Mouse (Mus musculus): ENCODE measurements around the gene Pcnx. TPM values are rescaled to one million over a fixed set of nuclear protein-coding genes. Genes with fewer than 3 reads are reported as not detected.
A peak's percentile ranks its signal among the peaks of the same experiment; 100 is the strongest.
"Not testable (repeated sequence)": the region's sequence is repeated elsewhere in the genome, so short reads cannot be mapped to it uniquely, and the experiment has no call there.

Gene Pcnx
- polyA plus RNA-seq, 1 experiment from 2014 or later, result 9.6 TPM

DNA sequence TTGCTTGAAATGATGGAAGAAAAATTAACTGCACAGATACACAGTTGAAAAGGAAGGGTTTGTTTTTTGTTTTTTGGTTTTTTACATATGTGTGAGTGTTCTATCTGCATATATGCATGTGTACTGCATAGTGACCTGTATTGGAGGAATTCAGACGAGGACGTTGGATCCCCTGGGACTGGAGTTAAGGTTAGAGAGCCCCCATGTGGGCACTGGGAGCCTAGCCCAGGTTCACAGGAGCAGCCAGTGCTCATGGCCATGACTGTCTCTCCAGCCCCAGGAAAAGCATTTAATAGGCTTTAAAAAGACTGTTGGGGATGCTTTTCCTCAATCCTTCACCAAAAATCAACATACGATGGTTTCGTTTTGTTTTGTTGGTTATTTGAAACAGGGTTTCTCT, 117.5 kb downstream of the Pcnx start:
- no peaks in the 10 kb centered on the region for H3K27me3 ChIP-seq (replicated peaks; ENCODE audit: control insufficient read depth, insufficient read depth, low read length)
- no peaks in the 10 kb centered on the region for H3K4me1 ChIP-seq (ENCODE audit: control insufficient read depth, insufficient read depth, low read length)
- DNase-seq (ENCODE audit: low spot score) (no peak), ATAC-seq (no peak)
- no peaks in the 10 kb centered on the region for H3K9me3 ChIP-seq (replicated peaks; ENCODE audit: control insufficient read depth, low read length)
- 73% methylated on average over 4 of the region's 4 CpGs for WGBS
- no peak overlapping the region for H3K27ac ChIP-seq (ENCODE audit: low read depth, low read length)
- no peak overlapping the region for H3K9ac ChIP-seq (ENCODE audit: low read length)
- H3K36me3 ChIP-seq (ENCODE audit: control insufficient read depth, insufficient read depth, low read length), result peaks cover 81% of the 10 kb centered on the region
- no peak overlapping the region for H3K4me2 ChIP-seq (ENCODE audit: low read length)
- no peak overlapping the region for H3K4me3 ChIP-seq (ENCODE audit: low read depth, low read length)

- Histone ChIP-seq H3K4me1 (ENCODE audit: control insufficient read depth, insufficient read depth, low read length) (no peaks in the 10 kb centered on the region), H3K4me2 (ENCODE audit: low read length) (no peak overlapping the region), H3K27ac (ENCODE audit: low read depth, low read length) (no peak overlapping the region), H3K36me3 (ENCODE audit: control insufficient read depth, insufficient read depth, low read length) (peaks cover 83% of the 10 kb centered on the region), H3K4me3 (ENCODE audit: low read depth, low read length) (no peak overlapping the region), H3K9me3 (replicated peaks; ENCODE audit: control insufficient read depth, low read length) (no peaks in the 10 kb centered on the region), H3K27me3 (replicated peaks; ENCODE audit: control insufficient read depth, insufficient read depth, low read length) (no peaks in the 10 kb centered on the region), H3K9ac (ENCODE audit: low read length) (no peak overlapping the region)
- ATAC-seq (no peak), DNase-seq (ENCODE audit: low spot score) (no peak)
- 91% methylated on average over 2 of the region's 2 CpGs for WGBS
Measured at GRCm38 (mm10) chr12:81979312-81979711, 119.5 kb downstream of the Pcnx start.

DNA sequence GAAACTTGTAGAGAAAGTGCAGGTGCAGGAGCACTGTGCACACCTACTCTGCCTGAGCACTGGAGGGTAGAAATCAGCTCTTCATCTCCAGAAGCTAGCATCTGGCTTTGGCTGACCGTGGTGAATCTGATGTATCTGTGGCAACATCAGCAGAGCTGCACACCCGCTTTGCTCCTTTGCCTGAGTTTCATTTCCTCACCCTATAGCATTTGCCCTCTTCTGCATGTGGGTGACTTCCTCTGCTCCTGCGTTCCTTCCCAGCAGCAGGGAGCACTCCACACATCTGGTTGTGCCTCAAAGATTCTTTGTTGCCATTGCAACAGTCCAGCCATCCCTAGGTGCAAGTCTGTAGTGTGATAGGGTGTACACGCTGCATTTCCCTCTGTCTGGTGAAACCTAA, 132.3 kb downstream of the Pcnx start:
- Histone ChIP-seq H3K27me3 (replicated peaks; ENCODE audit: control insufficient read depth, insufficient read depth, low read length) (no peaks in the 10 kb centered on the region), H3K4me1 (ENCODE audit: control insufficient read depth, insufficient read depth, low read length) (no peaks in the 10 kb centered on the region), H3K9ac (ENCODE audit: low read length) (no peak overlapping the region), H3K36me3 (ENCODE audit: control insufficient read depth, insufficient read depth, low read length) (peaks cover 76% of the 10 kb centered on the region), H3K4me3 (ENCODE audit: low read depth, low read length) (no peak overlapping the region), H3K4me2 (ENCODE audit: low read length) (no peak overlapping the region), H3K27ac (ENCODE audit: low read depth, low read length) (no peak overlapping the region), H3K9me3 (replicated peaks; ENCODE audit: control insufficient read depth, low read length) (no peaks in the 10 kb centered on the region)
- 90% methylated on average over 4 of the region's 4 CpGs for WGBS
- ATAC-seq, result no peak
- DNase-seq (ENCODE audit: low spot score), result no peak

- H3K27ac ChIP-seq (ENCODE audit: low read depth, low read length), result no peak overlapping the region
- ATAC-seq, result no peak
- WGBS, result 96% methylated on average over 6 of the region's 6 CpGs
- H3K4me1 ChIP-seq (ENCODE audit: control insufficient read depth, insufficient read depth, low read length), result no peaks in the 10 kb centered on the region
- H3K9me3 ChIP-seq (replicated peaks; ENCODE audit: control insufficient read depth, low read length), result no peaks in the 10 kb centered on the region
- no peaks in the 10 kb centered on the region for H3K27me3 ChIP-seq (replicated peaks; ENCODE audit: control insufficient read depth, insufficient read depth, low read length)
- no peak overlapping the region for H3K9ac ChIP-seq (ENCODE audit: low read length)
- no peak overlapping the region for H3K4me3 ChIP-seq (ENCODE audit: low read depth, low read length)
- H3K36me3 ChIP-seq (ENCODE audit: control insufficient read depth, insufficient read depth, low read length), result peaks cover 71% of the 10 kb centered on the region
- DNase-seq (ENCODE audit: low spot score), result no peak
- H3K4me2 ChIP-seq (ENCODE audit: low read length), result no peak overlapping the region
Measured at GRCm38 (mm10) chr12:81992996-81993395, 133.2 kb downstream of the Pcnx start.

DNA sequence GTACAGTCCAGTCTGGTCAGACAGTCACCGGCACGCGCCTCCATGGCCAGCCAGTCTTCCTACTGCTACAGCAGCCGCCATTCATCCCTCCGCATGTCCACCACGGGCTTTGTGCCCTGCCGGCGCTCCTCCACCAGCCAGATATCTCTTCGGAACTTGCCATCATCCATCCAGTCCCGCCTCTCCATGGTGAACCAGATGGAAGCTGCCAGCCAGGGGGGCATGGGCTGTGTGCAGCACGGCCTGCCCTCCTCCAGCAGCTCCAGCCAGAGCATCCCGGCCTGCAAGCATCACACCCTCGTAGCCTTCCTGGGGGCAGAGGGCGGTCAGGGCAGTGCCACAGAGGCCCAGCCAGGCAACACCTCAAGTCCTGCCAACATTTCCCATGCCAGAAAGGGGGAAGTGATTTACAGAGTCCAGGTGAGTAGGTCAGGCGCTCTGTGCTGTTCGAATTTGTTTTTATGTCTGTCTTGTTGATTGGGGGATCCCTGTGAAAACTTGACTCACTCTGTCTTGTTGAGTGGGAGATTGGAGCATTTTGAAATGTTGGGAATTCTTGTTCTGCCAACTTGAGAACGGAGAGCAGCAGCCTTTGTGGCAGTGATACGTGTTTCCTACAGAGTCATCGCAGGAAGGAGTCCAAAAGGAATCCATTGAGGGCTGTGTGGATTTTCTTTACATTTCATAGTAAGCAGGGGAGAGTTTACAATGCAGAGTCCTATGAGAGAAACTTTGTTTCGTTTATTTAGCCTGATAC, 135.3 kb downstream of the Pcnx start:
- Histone ChIP-seq H3K4me1 (ENCODE audit: control insufficient read depth, insufficient read depth, low read length) (no peaks in the 10 kb centered on the region), H3K36me3 (ENCODE audit: control insufficient read depth, insufficient read depth, low read length) (peaks cover 61% of the 10 kb centered on the region), H3K27me3 (replicated peaks; ENCODE audit: control insufficient read depth, insufficient read depth, low read length) (no peaks in the 10 kb centered on the region), H3K4me3 (ENCODE audit: low read depth, low read length) (no peak overlapping the region), H3K9me3 (replicated peaks; ENCODE audit: control insufficient read depth, low read length) (no peaks in the 10 kb centered on the region), H3K27ac (ENCODE audit: low read depth, low read length) (no peak overlapping the region), H3K9ac (ENCODE audit: low read length) (no peak overlapping the region), H3K4me2 (ENCODE audit: low read length) (no peak overlapping the region)
- WGBS, result 94% methylated on average over 20 of the region's 20 CpGs
- no peak for ATAC-seq
- no peak for DNase-seq (ENCODE audit: low spot score)

DNA sequence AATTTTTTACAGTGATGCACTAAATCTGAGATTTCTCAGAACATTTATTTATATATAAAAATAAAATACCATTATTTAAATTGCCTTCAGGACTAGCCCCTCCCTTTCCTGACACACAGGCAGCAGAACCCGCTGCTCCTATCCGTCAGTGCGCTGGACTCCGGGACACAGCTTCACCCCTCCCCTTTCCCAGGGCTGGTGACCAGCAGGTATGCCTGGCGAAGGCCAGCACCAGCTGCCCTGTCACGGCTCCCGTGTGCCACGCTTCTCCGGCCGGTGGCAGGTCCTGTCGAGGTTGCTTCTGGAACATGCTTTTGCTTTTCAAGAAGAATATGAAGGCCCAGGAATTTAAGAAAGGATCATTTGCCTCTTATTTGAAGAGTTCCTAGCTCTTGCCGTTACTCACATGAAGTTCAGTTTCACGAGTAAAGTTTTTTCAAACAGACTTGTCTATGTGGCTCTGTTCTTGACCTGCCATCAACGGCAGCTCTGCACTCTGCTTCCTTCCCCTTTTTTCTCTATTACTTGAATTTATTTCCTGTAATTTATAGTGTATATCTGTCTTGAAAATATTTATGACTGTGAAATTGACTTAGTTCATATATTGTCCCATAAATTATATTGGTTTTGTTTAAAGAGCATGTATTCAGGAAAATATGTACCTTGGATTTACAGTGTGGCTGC, 137.0 kb downstream of the Pcnx start:
- Histone ChIP-seq H3K36me3 (ENCODE audit: control insufficient read depth, insufficient read depth, low read length) (peaks cover 46% of the 10 kb centered on the region), H3K9me3 (replicated peaks; ENCODE audit: control insufficient read depth, low read length) (no peaks in the 10 kb centered on the region), H3K27me3 (replicated peaks; ENCODE audit: control insufficient read depth, insufficient read depth, low read length) (no peaks in the 10 kb centered on the region), H3K27ac (ENCODE audit: low read depth, low read length) (no peak overlapping the region), H3K4me2 (ENCODE audit: low read length) (no peak overlapping the region), H3K4me3 (ENCODE audit: low read depth, low read length) (no peak overlapping the region), H3K4me1 (ENCODE audit: control insufficient read depth, insufficient read depth, low read length) (no peaks in the 10 kb centered on the region), H3K9ac (ENCODE audit: low read length) (no peak overlapping the region)
- DNase-seq (ENCODE audit: low spot score), result no peak
- 87% methylated on average over 14 of the region's 14 CpGs for WGBS
- no peak for ATAC-seq

GRCm38 (mm10) chr12:81997497-81997896, 137.7 kb downstream of the Pcnx start:
- peaks cover 39% of the 10 kb centered on the region for H3K36me3 ChIP-seq (ENCODE audit: control insufficient read depth, insufficient read depth, low read length)
- 59% methylated on average over 3 of the region's 3 CpGs for WGBS
- no peak for DNase-seq (ENCODE audit: low spot score)
- H3K9ac ChIP-seq (ENCODE audit: low read length), result no peak overlapping the region
- ATAC-seq, result no peak
- no peak overlapping the region for H3K27ac ChIP-seq (ENCODE audit: low read depth, low read length)
- H3K4me1 ChIP-seq (ENCODE audit: control insufficient read depth, insufficient read depth, low read length), result no peaks in the 10 kb centered on the region
- no peak overlapping the region for H3K4me2 ChIP-seq (ENCODE audit: low read length)
- H3K27me3 ChIP-seq (replicated peaks; ENCODE audit: control insufficient read depth, insufficient read depth, low read length), result no peaks in the 10 kb centered on the region
- H3K4me3 ChIP-seq (ENCODE audit: low read depth, low read length), result no peak overlapping the region
- H3K9me3 ChIP-seq (replicated peaks; ENCODE audit: control insufficient read depth, low read length), result no peaks in the 10 kb centered on the region

DNA sequence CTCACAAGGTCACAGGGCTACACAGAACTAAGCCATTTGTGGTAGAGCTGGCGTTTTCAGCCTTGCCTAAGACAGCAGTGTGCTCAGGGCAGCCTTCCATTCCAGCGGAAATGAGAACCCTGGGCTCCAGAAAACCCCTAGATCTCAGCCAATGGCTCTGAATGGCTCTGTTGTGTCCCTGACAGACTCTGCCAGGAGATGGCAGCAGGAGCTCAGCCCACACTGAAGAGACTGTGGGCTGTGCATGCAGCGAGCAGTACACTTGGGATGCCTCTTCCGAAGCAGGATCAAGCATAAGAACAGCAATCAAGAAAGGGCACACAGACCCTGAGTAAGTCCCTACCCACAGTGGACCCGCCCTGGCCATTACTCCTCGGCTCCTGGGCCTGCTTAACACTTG, 142.9 kb downstream of the Pcnx start:
- H3K9me3 ChIP-seq (replicated peaks; ENCODE audit: control insufficient read depth, low read length), result not testable (repeated sequence)
- no CpG with 5 or more reads among the region's 6 CpGs for WGBS

DNA sequence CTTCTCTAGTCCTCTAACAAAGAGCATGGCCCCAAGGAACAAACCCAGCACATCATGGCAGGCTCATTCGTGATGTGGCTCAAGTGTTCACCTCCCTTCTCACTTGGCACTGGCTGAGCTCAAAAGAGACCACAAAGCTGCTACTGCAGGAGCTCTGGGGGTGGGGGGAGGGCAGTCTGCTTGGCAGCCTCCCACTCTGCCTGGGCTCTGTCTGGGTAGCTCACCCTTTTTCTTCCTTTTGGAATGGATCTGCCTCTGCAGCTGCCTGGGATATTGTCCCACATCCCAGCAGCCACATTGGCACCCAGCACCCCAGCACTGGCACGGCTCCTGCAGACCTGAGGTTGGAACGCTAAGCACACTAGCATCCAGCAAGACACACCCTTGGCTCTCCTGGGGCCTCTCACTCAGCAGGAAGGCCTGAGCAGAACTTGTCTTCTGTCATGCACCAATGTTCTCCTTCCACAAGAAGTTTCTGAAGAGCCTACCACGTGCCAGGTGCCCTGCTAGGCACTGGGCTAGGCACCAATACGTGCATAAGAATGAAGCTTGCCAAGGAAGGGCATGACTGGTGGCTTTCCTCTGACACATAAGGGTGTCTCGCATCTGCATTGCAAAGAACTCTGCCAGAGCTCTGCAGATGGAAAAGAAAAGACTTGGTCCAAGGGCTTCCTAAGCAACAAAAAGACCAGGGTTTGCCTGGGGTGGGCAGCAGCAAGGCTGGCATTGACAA, 166.2 kb downstream of the Pcnx start:
- not testable (repeated sequence) for H3K4me2 ChIP-seq (ENCODE audit: low read length); H3K9me3 ChIP-seq (replicated peaks; ENCODE audit: control insufficient read depth, low read length); H3K9ac ChIP-seq (ENCODE audit: low read length); H3K27me3 ChIP-seq (replicated peaks; ENCODE audit: control insufficient read depth, insufficient read depth, low read length); H3K4me1 ChIP-seq (ENCODE audit: control insufficient read depth, insufficient read depth, low read length); H3K36me3 ChIP-seq (ENCODE audit: control insufficient read depth, insufficient read depth, low read length); H3K4me3 ChIP-seq (ENCODE audit: low read depth, low read length); DNase-seq (ENCODE audit: low spot score); H3K27ac ChIP-seq (ENCODE audit: low read depth, low read length)
- ATAC-seq, result peak; percentile 83
- no CpG with 5 or more reads among the region's 6 CpGs for WGBS

More for the DNA sequence above, 142.9 kb downstream of the Pcnx start:
- not testable (repeated sequence) for H3K4me3 ChIP-seq (ENCODE audit: low read depth, low read length); H3K4me1 ChIP-seq (ENCODE audit: control insufficient read depth, insufficient read depth, low read length); H3K27ac ChIP-seq (ENCODE audit: low read depth, low read length); H3K9ac ChIP-seq (ENCODE audit: low read length); H3K36me3 ChIP-seq (ENCODE audit: control insufficient read depth, insufficient read depth, low read length); H3K4me2 ChIP-seq (ENCODE audit: low read length); DNase-seq (ENCODE audit: low spot score); H3K27me3 ChIP-seq (replicated peaks; ENCODE audit: control insufficient read depth, insufficient read depth, low read length)
- peak; percentile 95 for ATAC-seq
